Mouse (Mus musculus) hindbrain, embryonic 12.5 days (tissue): ENCODE data around the gene Smtnl2. TPM values are rescaled to one million over a fixed set of nuclear protein-coding genes. Genes with fewer than 3 reads are reported as not detected.

ENCODE experiments used
- ATAC-seq: fragments of 200-750 bp; cut with Nextera tagmentation; 2 replicates; pipeline ENCODE4 v1.8.0; 2017; ENCODE audit warnings: moderate TSS enrichment; ENCODE audit not compliant: low FRiP score
- H3K27ac ChIP-seq: fragments of 300-500 bp; sonication (generic); 2 replicates; pipeline ENCODE4 v1.5.1; 2016; ENCODE audit warnings: mild to moderate bottlenecking
- H3K27me3 ChIP-seq: fragments of 300-500 bp; sonication (generic); 2 replicates; pipeline ENCODE4 v1.6.1; 2016; ENCODE audit warnings: mild to moderate bottlenecking
- H3K36me3 ChIP-seq: fragments of 300-500 bp; sonication (generic); 2 replicates; pipeline ENCODE4 v1.6.1; 2016; ENCODE audit warnings: mild to moderate bottlenecking
- H3K4me1 ChIP-seq: fragments of 300-500 bp; sonication (generic); 2 replicates; pipeline ENCODE4 v1.6.1; 2016
- H3K4me2 ChIP-seq: fragments of 300-500 bp; sonication (generic); replicated peaks from 2 replicates; pipeline ENCODE4 v1.6.1; 2016; ENCODE audit warnings: mild to moderate bottlenecking
- H3K4me3 ChIP-seq: fragments of 300-500 bp; sonication (generic); 2 replicates; pipeline ENCODE4 v1.5.1; 2016; ENCODE audit warnings: mild to moderate bottlenecking
- H3K9ac ChIP-seq: fragments of 300-500 bp; sonication (generic); 2 replicates; pipeline ENCODE4 v1.6.1; 2016; ENCODE audit warnings: mild to moderate bottlenecking, moderate library complexity
- H3K9me3 ChIP-seq: fragments of 300-500 bp; sonication (generic); replicated peaks from 2 replicates; pipeline ENCODE4 v1.6.1; 2016; ENCODE audit warnings: mild to moderate bottlenecking
- WGBS: fragments of 180-500 bp; shearing (Covaris S2); methylation state at CpG from one replicate; pipeline ENCODE4 v1.1.7; 2016; 5-methylcytosine and 5-hydroxymethylcytosine counted together
- microRNA-seq: library from miRNA; unstranded; fragments of <30 nt; microRNA quantifications from one replicate; pipeline ENCODE4, GENCODE M21; 2017
- polyA plus RNA-seq: library from polyadenylated mRNA; unstranded; fragments of >200 nt; fragmentation: Nextera tagmentation; extraction: Ambion mirVana; gene quantifications from 2 replicates; pipeline ENCODE4 v1.2.1, GENCODE M21; 2016

The Smtnl2 gene
- polyA plus RNA-seq, 1 experiment from 2014 or later, result 14.5 TPM

DNA sequence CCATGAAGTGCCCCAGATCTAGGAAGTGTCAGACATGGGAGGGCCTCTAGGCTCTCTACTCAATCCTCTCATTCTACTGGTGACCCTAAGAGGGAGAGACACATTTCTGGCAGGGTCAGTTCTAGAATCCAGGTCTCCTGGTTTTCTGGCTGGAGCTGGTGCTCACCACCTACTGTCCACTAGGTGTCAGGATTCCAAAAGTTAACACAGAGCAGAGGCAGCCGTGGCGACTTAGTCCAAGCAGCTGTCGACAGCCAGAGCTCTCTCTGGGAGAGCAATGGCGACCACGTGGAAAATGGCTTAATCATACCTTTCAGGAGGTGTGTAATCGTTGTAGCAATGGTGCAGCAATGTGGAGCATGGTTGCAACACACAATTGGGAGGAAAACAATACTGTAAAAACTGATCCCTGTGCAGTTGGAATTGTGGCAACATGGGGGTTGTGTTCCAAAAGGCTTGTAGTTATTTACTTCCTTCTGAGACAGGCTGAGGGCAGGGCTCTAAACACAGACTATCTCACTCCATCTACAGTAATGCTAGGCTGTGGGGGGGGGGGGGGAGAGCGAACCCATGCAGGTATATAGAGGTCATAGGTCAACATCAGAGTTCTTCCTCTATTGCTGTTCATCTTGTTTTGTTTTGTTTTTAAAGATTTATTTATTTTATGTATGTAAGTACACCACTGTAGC, 68.8 kb downstream of the Smtnl2 start:
- H3K4me3 ChIP-seq, result no peak overlapping the region
- H3K4me1 ChIP-seq, result peaks cover 13% of the 10 kb centered on the region
- H3K27ac ChIP-seq, result no peak overlapping the region
- H3K36me3 ChIP-seq, result no peaks in the 10 kb centered on the region
- H3K27me3 ChIP-seq, result no peaks in the 10 kb centered on the region
- 15% methylated on average over 7 of the region's 7 CpGs for WGBS
- no peak overlapping the region; the same call in 1 of the 2 replicates for H3K4me2 ChIP-seq
- no peak overlapping the region for H3K9ac ChIP-seq
- H3K9me3 ChIP-seq, result no peaks in the 10 kb centered on the region
- peak; percentile 56 for ATAC-seq

DNA sequence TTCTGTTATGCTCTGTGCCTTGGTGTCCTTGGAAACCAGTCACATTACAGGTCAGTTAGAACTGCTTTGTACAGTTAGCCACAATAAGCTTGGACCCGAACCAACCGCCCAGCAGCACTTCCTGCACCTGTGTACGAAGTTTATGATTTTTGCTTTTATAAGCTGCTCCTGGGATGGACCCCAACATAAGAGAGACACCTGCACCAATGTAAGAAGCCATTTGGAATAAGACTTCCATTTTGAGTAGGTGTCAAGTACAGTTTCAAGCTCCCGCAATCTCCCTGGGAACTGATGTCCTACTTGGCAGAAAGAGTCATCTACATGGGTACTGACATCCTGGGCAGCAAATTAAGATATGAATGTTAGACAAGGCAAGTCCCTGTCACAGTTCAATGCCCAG, 71.8 kb downstream of the Smtnl2 start:
- no peaks in the 10 kb centered on the region for H3K36me3 ChIP-seq
- no peak overlapping the region for H3K4me2 ChIP-seq
- H3K9me3 ChIP-seq, result no peaks in the 10 kb centered on the region
- H3K4me3 ChIP-seq, result no peak overlapping the region
- H3K27me3 ChIP-seq, result no peaks in the 10 kb centered on the region
- H3K9ac ChIP-seq, result no peak overlapping the region
- 84% methylated on average over 4 of the region's 4 CpGs for WGBS
- H3K4me1 ChIP-seq, result peaks cover 13% of the 10 kb centered on the region
- no peak overlapping the region for H3K27ac ChIP-seq
- no peak for ATAC-seq

Small RNA genes lying within 50 kb of the gene (microRNA-seq; reads per million reads assigned to microRNA genes)
- gene Mir6338, result not detected

Other genes with a start within 250 kb of the Smtnl2 start
- gene Gm43951, start 204.9 kb downstream of the Smtnl2 start, polyA plus RNA-seq, result 0.91 and 1.1 TPM in 2 replicates
- gene 4933427D14Rik, start 204.3 kb downstream of the Smtnl2 start, polyA plus RNA-seq, result 19.6 and 19.9 TPM in 2 replicates
- 159 and 167 TPM in 2 replicates for gene Txndc17, start 204.2 kb downstream of the Smtnl2 start, polyA plus RNA-seq
- gene Med31, start 196.1 kb downstream of the Smtnl2 start, polyA plus RNA-seq, result 49.6 and 57.6 TPM in 2 replicates
- 0.36 and 0.52 TPM in 2 replicates for gene Slc13a5, start 144.5 kb downstream of the Smtnl2 start, polyA plus RNA-seq
- 1.9 and 2.6 TPM in 2 replicates for gene Xaf1, start 110.1 kb downstream of the Smtnl2 start, polyA plus RNA-seq
- gene Fbxo39, start 97.3 kb downstream of the Smtnl2 start, polyA plus RNA-seq, result not detected in 2 replicates
- gene Tekt1, start 49.3 kb downstream of the Smtnl2 start, polyA plus RNA-seq, result 6.6 and 7.9 TPM in 2 replicates
- 0.32 TPM in 1 of 2 replicates, not detected in the other for gene Ggt6, start 23.8 kb upstream of the Smtnl2 start, polyA plus RNA-seq
- 112 and 123 TPM in 2 replicates for gene Mybbp1a, start 29.6 kb upstream of the Smtnl2 start, polyA plus RNA-seq
- gene Spns2, start 78.2 kb upstream of the Smtnl2 start, polyA plus RNA-seq, result 8.8 and 9.3 TPM in 2 replicates
- gene Spns3, start 138.8 kb upstream of the Smtnl2 start, polyA plus RNA-seq, result 0.15 TPM in 1 of 2 replicates, not detected in the other
- 115 and 123 TPM in 2 replicates for gene Ube2g1, start 195.6 kb upstream of the Smtnl2 start, polyA plus RNA-seq